Mouse (Mus musculus): ENCODE results near the gene Ptprn. TPM values are rescaled to one million over a fixed set of nuclear protein-coding genes. Genes with fewer than 3 reads are reported as not detected.

Gene Ptprn
- polyA plus RNA-seq, 1 experiment, result 172 TPM

DNA sequence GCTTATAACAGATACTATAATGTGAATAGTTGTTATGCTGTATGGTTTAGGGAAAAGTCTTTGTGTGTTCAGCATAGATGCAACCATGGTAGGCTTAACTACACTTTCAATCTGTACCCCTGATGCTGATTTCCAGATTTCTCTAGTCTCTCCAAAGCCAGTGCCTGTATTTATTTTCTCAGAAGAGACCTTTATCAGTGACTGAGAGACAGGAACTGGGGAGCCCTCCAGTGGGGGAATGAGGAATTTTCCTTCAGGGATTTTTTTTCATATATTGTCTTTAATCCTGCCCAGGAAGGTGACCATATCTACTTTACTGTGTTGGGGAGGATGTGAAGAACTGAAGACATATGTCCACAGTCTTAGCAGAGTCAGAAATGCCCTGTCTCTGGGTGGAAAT, 26.3 kb upstream of the Ptprn start:
- DNase-seq, result peak; percentile 42 to 70

DNA sequence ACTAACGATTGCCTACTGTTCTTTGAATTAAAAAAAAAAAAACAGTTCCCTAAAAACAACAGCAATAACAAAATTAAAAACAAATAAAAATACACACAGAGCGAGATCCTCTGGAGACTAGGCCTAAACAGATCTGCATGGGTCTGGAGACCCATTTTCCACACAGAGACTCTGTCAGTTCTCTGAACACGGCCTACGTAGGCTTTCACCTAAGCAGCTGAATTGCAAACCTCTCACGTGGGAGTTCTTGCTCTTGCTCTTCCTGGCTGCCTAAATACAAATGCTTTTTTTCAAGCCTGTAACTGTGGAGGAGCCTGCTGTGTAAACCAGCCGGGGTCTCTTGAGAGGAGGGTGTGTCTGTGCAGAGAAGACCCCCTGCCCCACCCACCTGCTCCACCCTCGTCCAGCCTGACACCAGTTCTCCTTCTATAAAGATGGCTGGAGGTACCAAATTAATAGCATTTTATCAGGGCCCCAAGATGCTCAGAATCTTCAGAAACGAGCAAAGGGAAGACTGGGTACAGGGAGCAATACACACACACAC, 25.7 kb upstream of the Ptprn start:
- Histone ChIP-seq H3K27ac (ENCODE audit: insufficient read depth, low read length) (no peak overlapping the region), H3K27me3 (ENCODE audit: control insufficient read depth, insufficient read depth, low read length) (no peaks in the 10 kb centered on the region), H3K4me3 (replicated peaks; ENCODE audit: insufficient read depth, low read depth, low read length) (no peak overlapping the region), H3K4me1 (ENCODE audit: control insufficient read depth, insufficient read depth, low read length) (no peaks in the 10 kb centered on the region; the same call in 1 of the 2 replicates)
- no peak for TF ChIP-seq CTCF (IDR thresholded peaks at IDR 0.05; ENCODE audit: borderline replicate concordance, insufficient read depth, low read depth, low read length)
- TF ChIP-seq POLR2A (IDR thresholded peaks at IDR 0.05; ENCODE audit: borderline replicate concordance, insufficient read depth, low read length), result no peak
- WGBS, result 57% methylated on average over 8 of the region's 8 CpGs
- no peak for DNase-seq

More for the DNA sequence above, 26.3 kb upstream of the Ptprn start:
- peak; percentile 19; the same call in 1 of the 2 replicates for TF ChIP-seq CTCF (IDR thresholded peaks at IDR 0.05; ENCODE audit: borderline replicate concordance, insufficient read depth, low read depth, low read length)
- no peak for TF ChIP-seq POLR2A (IDR thresholded peaks at IDR 0.05; ENCODE audit: borderline replicate concordance, insufficient read depth, low read length)
- H3K4me1 ChIP-seq (ENCODE audit: control insufficient read depth, insufficient read depth, low read length), result no peaks in the 10 kb centered on the region; the same call in 1 of the 2 replicates
- H3K4me3 ChIP-seq (replicated peaks; ENCODE audit: insufficient read depth, low read depth, low read length), result no peak overlapping the region
- no peaks in the 10 kb centered on the region for H3K27me3 ChIP-seq (ENCODE audit: control insufficient read depth, insufficient read depth, low read length)
- no peak overlapping the region for H3K27ac ChIP-seq (ENCODE audit: insufficient read depth, low read length)

DNA sequence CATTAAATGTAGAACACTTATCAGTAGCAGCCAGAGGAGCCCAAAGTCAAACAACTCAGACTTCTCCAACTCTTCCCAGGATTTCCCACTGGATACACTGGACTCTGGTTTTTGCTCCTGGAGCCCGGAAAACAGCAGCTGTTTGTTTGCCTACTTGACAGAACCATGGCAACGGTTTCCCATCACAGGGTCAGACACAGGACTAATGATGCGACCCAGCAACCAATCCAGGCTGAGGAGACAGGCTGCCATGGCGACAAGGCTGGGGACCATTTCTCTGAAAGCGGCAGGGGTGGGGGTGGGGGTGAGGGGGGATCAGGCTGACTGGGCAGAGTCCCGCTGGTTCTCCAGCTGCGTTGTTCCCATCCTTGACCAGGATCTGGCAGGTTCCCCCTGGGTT, 25.1 kb upstream of the Ptprn start:
- H3K4me3 ChIP-seq (replicated peaks; ENCODE audit: insufficient read depth, low read depth, low read length), result no peak overlapping the region
- 35% methylated on average over 7 of the region's 7 CpGs for WGBS
- no peak for TF ChIP-seq POLR2A (IDR thresholded peaks at IDR 0.05; ENCODE audit: borderline replicate concordance, insufficient read depth, low read length)
- TF ChIP-seq CTCF (IDR thresholded peaks at IDR 0.05; ENCODE audit: borderline replicate concordance, insufficient read depth, low read depth, low read length), result no peak
- H3K4me1 ChIP-seq (ENCODE audit: control insufficient read depth, insufficient read depth, low read length), result no peaks in the 10 kb centered on the region; the same call in 1 of the 2 replicates
- DNase-seq, result no peak
- no peak overlapping the region for H3K27ac ChIP-seq (ENCODE audit: insufficient read depth, low read length)
- no peaks in the 10 kb centered on the region; the same call in 1 of the 2 replicates for H3K27me3 ChIP-seq (ENCODE audit: control insufficient read depth, insufficient read depth, low read length)

DNA sequence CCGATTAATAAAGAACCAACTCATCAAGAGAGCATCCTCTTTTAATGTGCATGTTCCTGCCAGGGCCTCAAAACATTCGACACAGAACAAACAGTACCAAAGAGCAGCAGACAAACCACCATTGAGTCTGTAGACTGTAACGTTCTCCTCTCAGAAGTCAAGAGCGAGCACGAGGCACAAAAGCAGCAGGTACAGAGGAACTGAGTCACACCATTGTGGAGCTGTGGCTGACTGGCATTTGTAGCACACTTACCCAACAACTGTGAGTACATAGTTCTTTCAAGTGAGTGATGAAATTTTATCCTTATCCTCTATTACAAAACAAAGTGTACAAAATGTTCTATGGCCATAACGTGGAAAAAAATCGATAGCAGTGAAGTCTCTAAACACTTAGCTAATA, 20.6 kb upstream of the Ptprn start:
- Histone ChIP-seq H3K4me3 (replicated peaks; ENCODE audit: insufficient read depth, low read depth, low read length) (no peak overlapping the region), H3K4me1 (ENCODE audit: control insufficient read depth, insufficient read depth, low read length) (no peaks in the 10 kb centered on the region), H3K27me3 (ENCODE audit: control insufficient read depth, insufficient read depth, low read length) (no peaks in the 10 kb centered on the region; the same call in 1 of the 2 replicates), H3K27ac (ENCODE audit: insufficient read depth, low read length) (no peak overlapping the region)
- TF ChIP-seq POLR2A (IDR thresholded peaks at IDR 0.05; ENCODE audit: borderline replicate concordance, insufficient read depth, low read length) (no peak), CTCF (IDR thresholded peaks at IDR 0.05; ENCODE audit: borderline replicate concordance, insufficient read depth, low read depth, low read length) (no peak)
- DNase-seq, result no peak
- WGBS, result 82% methylated on average over 7 of the region's 7 CpGs

DNA sequence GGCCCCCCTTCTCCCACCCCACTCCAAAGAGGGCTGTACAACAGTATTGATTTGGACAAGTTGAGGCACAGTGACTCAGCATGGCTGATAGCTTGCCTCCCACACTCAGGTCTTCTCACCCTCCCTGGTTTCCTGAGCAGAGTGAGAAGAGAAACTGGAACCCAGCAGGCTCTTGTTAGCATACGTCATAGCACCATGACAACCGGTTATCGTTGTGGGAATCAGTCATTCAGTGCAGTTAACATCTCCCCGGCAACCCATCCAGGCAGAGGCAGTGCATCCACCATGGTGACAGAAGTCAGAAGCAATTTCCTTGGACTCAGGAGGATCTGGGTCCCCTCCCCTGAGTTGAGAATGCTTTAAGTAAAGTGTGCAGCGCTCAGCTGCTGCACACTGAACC, 18.7 kb upstream of the Ptprn start:
- Histone ChIP-seq H3K27me3 (ENCODE audit: control insufficient read depth, insufficient read depth, low read length) (no peaks in the 10 kb centered on the region; the same call in 1 of the 2 replicates), H3K4me1 (ENCODE audit: control insufficient read depth, insufficient read depth, low read length) (0 out of 2 replicates have a peak, but pooled peaks cover 3% of the 10 kb centered on the region), H3K27ac (ENCODE audit: insufficient read depth, low read length) (no peak overlapping the region), H3K4me3 (replicated peaks; ENCODE audit: insufficient read depth, low read depth, low read length) (no peak overlapping the region)
- TF ChIP-seq POLR2A (IDR thresholded peaks at IDR 0.05; ENCODE audit: borderline replicate concordance, insufficient read depth, low read length) (no peak), CTCF (IDR thresholded peaks at IDR 0.05; ENCODE audit: borderline replicate concordance, insufficient read depth, low read depth, low read length) (no peak)
- no peak for DNase-seq
- 16% methylated on average over 5 of the region's 5 CpGs for WGBS

DNA sequence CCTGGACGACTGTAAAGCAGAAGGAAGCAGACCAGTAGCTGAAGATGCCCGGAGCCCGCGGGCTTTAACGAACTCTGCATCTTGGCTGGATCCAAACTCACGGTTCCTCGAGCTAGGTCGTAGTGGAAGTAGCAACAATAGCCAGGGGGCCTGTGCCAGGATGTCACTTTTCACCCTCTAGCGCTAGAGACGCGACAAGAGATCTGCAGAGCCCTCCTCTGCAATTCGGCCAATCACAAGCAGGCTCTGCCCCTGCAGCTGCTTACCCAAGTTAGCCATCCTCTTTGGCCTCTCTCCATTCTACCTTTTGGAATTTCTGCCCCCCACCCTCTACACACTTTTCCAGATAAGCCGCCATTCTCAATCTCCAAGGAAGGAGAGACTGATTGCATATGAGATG, 13.9 kb upstream of the Ptprn start, which contains the start of gene Resp18:
Resp18 (minus strand) TSS at position 188 of the 400 bp plus-strand sequence.
- WGBS, result 4% methylated on average over 13 of the region's 13 CpGs
- H3K4me1 ChIP-seq (ENCODE audit: control insufficient read depth, insufficient read depth, low read length), result 0 out of 2 replicates have a peak, but pooled peaks cover 3% of the 10 kb centered on the region
- TF ChIP-seq POLR2A (IDR thresholded peaks at IDR 0.05; ENCODE audit: borderline replicate concordance, insufficient read depth, low read length) (no peak), CTCF (IDR thresholded peaks at IDR 0.05; ENCODE audit: borderline replicate concordance, insufficient read depth, low read depth, low read length) (no peak)
- no peaks in the 10 kb centered on the region for H3K27me3 ChIP-seq (ENCODE audit: control insufficient read depth, insufficient read depth, low read length)
- no peak within 1 kb of the TSS for H3K27ac ChIP-seq (ENCODE audit: insufficient read depth, low read length)
- peak; percentile 39 to 48 for DNase-seq
- peak within 1 kb of the TSS; percentile 58 for H3K4me3 ChIP-seq (replicated peaks; ENCODE audit: insufficient read depth, low read depth, low read length)

DNA sequence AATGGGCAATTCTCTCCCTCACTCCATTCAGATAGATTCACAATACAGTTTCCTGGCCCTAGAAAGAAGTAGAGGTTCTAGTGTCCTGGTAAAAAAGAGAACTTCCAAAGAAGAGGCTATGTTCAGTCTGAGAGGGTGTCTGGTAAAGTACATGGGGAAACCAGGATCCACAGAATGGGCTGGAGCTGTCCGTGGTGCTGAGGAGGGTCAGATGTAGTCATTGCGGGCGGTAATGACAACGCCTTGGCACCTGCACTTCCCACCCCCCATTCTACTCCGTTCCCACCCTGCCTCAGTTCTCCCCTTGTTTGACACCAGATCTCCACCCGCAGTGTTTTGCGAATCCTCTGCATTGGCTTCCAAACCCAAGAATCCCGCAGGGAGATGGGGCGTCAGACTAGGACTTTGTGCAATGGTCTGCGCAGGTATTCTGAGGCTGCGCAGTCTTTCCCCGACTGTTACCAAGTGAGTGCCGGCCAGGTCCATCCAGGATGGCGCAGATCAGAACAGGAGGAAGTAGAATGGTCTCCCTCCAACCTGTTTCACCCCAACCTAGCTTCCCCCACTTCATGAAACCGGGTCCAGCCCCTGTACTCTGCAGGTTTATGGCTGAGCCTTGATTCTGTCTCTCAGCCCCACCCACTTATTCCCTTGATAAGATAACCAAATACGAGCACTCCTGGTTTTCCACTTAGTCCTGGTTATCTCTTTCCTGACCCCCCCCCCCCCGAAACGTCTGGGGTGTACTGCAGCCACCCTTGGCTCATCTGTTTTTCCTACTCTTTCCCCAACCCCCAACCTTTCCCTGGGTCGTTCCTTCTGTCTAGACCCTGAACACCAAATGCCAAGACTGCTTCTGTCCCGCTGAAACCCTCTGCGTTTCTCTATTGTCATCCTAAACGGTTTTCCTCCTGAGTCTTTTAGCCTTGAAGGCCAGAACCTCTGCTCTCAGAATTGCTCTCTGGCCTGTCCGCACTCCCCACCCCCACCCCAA, 13.2 kb upstream of the Ptprn start:
- 4% methylated on average over 23 of the region's 23 CpGs for WGBS
- H3K27ac ChIP-seq (ENCODE audit: insufficient read depth, low read length), result no peak overlapping the region

More for the DNA sequence above, 13.2 kb upstream of the Ptprn start:
- peak overlapping the region; percentile 58 for H3K4me3 ChIP-seq (replicated peaks; ENCODE audit: insufficient read depth, low read depth, low read length)
- H3K27me3 ChIP-seq (ENCODE audit: control insufficient read depth, insufficient read depth, low read length), result no peaks in the 10 kb centered on the region
- TF ChIP-seq CTCF (IDR thresholded peaks at IDR 0.05; ENCODE audit: borderline replicate concordance, insufficient read depth, low read depth, low read length) (no peak), POLR2A (IDR thresholded peaks at IDR 0.05; ENCODE audit: borderline replicate concordance, insufficient read depth, low read length) (no peak; the same call in 1 of the 2 replicates)
- 0 out of 2 replicates have a peak, but pooled peaks cover 3% of the 10 kb centered on the region for H3K4me1 ChIP-seq (ENCODE audit: control insufficient read depth, insufficient read depth, low read length)
- DNase-seq, result peak; percentile 35 to 57

Measured in cerebellum, adult 2 months (tissue).